Mouse (Mus musculus) embryonic facial prominence, embryonic 13.5 days (tissue): ENCODE data around the gene Gid8. TPM values are rescaled to one million over a fixed set of nuclear protein-coding genes. Genes with fewer than 3 reads are reported as not detected.

Experiments used
- ATAC-seq: fragments of 200-750 bp; cut with Nextera tagmentation; 2 replicates; pipeline ENCODE4 v1.8.0; 2017; ENCODE audit warnings: low read depth; ENCODE audit not compliant: insufficient number of reproducible peaks, insufficient read depth, low FRiP score, low TSS enrichment
- H3K27ac ChIP-seq: fragments of 300-500 bp; sonication (generic); 2 replicates; pipeline ENCODE4 v1.5.1; 2015; ENCODE audit warnings: moderate library complexity, mild to moderate bottlenecking, inconsistent platforms
- H3K27me3 ChIP-seq: fragments of 300-500 bp; sonication (generic); 2 replicates; pipeline ENCODE4 v1.6.1; 2015; ENCODE audit warnings: mild to moderate bottlenecking, inconsistent platforms
- H3K36me3 ChIP-seq: fragments of 300-500 bp; sonication (generic); 2 replicates; pipeline ENCODE4 v1.6.1; 2015; ENCODE audit warnings: mild to moderate bottlenecking, inconsistent platforms
- H3K4me1 ChIP-seq: fragments of 300-500 bp; sonication (generic); 2 replicates; pipeline ENCODE4 v1.6.1; 2015; ENCODE audit warnings: inconsistent platforms
- H3K4me2 ChIP-seq: fragments of 300-500 bp; sonication (generic); 2 replicates; pipeline ENCODE4 v1.6.1; 2015; ENCODE audit warnings: moderate library complexity, mild to moderate bottlenecking, inconsistent platforms
- H3K4me3 ChIP-seq: fragments of 300-500 bp; sonication (generic); 2 replicates; pipeline ENCODE4 v1.5.1; 2015; ENCODE audit warnings: mild to moderate bottlenecking, inconsistent platforms
- H3K9ac ChIP-seq: fragments of 300-500 bp; sonication (generic); 2 replicates; pipeline ENCODE4 v1.6.1; 2015; ENCODE audit warnings: mild to moderate bottlenecking, inconsistent platforms
- H3K9me3 ChIP-seq: fragments of 300-500 bp; sonication (generic); 2 replicates; pipeline ENCODE4 v1.6.1; 2016; ENCODE audit warnings: inconsistent platforms
- WGBS: fragments of 180-500 bp; shearing (Covaris S2); methylation state at CpG from one replicate; pipeline ENCODE4 v1.1.7; 2015; ENCODE audit warnings: mixed read lengths; 5-methylcytosine and 5-hydroxymethylcytosine counted together
- polyA plus RNA-seq: library from polyadenylated mRNA; unstranded; fragments of >200 nt; fragmentation: Nextera tagmentation; extraction: Ambion mirVana; gene quantifications from 2 replicates; pipeline ENCODE4 v1.2.1, GENCODE M21; 2015

Gene Gid8
- polyA plus RNA-seq, 1 experiment from 2014 or later, result 66.5 TPM

GRCm38 (mm10) chr2:180735232-180735631 is 25.3 kb downstream of the Gid8 start:
- ATAC-seq, result no peak
- Histone ChIP-seq H3K27me3 (no peaks in the 10 kb centered on the region), H3K4me2 (no peak overlapping the region), H3K4me3 (no peak overlapping the region), H3K36me3 (no peaks in the 10 kb centered on the region), H3K9ac (no peak overlapping the region), H3K27ac (no peak overlapping the region), H3K4me1 (no peaks in the 10 kb centered on the region), H3K9me3 (no peaks in the 10 kb centered on the region)
- 76% methylated on average over 7 of the region's 7 CpGs for WGBS

GRCm38 (mm10) chr2:180737984-180738383 is 28.1 kb downstream of the Gid8 start:
- WGBS, result 77% methylated on average over 2 of the region's 2 CpGs
- Histone ChIP-seq H3K9ac (no peak overlapping the region), H3K4me1 (no peaks in the 10 kb centered on the region), H3K27me3 (no peaks in the 10 kb centered on the region), H3K27ac (no peak overlapping the region), H3K4me3 (no peak overlapping the region), H3K9me3 (no peaks in the 10 kb centered on the region), H3K4me2 (no peak overlapping the region), H3K36me3 (no peaks in the 10 kb centered on the region)
- ATAC-seq, result no peak

GRCm38 (mm10) chr2:180740349-180740748 is 30.4 kb downstream of the Gid8 start:
- H3K36me3 ChIP-seq, result no peaks in the 10 kb centered on the region
- 17% methylated on average over 3 of the region's 3 CpGs for WGBS
- no peak for ATAC-seq
- H3K4me2 ChIP-seq, result no peak overlapping the region
- H3K9me3 ChIP-seq, result no peaks in the 10 kb centered on the region
- H3K27ac ChIP-seq, result no peak overlapping the region
- no peaks in the 10 kb centered on the region for H3K27me3 ChIP-seq
- H3K9ac ChIP-seq, result no peak overlapping the region
- no peaks in the 10 kb centered on the region for H3K4me1 ChIP-seq
- no peak overlapping the region for H3K4me3 ChIP-seq

- H3K36me3 ChIP-seq, result no peaks in the 10 kb centered on the region
- no peaks in the 10 kb centered on the region for H3K4me1 ChIP-seq
- no peak overlapping the region for H3K4me3 ChIP-seq
- no peak overlapping the region for H3K9ac ChIP-seq
- no peaks in the 10 kb centered on the region for H3K27me3 ChIP-seq
- H3K4me2 ChIP-seq, result no peak overlapping the region
- no peak overlapping the region for H3K27ac ChIP-seq
- H3K9me3 ChIP-seq, result no peaks in the 10 kb centered on the region
- 71% methylated on average over 7 of the region's 7 CpGs for WGBS
- no peak for ATAC-seq
Measured at GRCm38 (mm10) chr2:180741421-180741820, 31.5 kb downstream of the Gid8 start.

- no peak for ATAC-seq
Measured at GRCm38 (mm10) chr2:180742820-180743219, 32.9 kb downstream of the Gid8 start.

GRCm38 (mm10) chr2:180743321-180743720 is 33.4 kb downstream of the Gid8 start:
- H3K9ac ChIP-seq, result no peak overlapping the region
- H3K27me3 ChIP-seq, result no peaks in the 10 kb centered on the region
- H3K36me3 ChIP-seq, result no peaks in the 10 kb centered on the region
- no peaks in the 10 kb centered on the region for H3K9me3 ChIP-seq
- no peak overlapping the region for H3K27ac ChIP-seq
- no peak overlapping the region for H3K4me2 ChIP-seq
- WGBS, result 87% methylated on average over 2 of the region's 2 CpGs
- H3K4me3 ChIP-seq, result no peak overlapping the region
- ATAC-seq, result no peak
- no peaks in the 10 kb centered on the region for H3K4me1 ChIP-seq

More at GRCm38 (mm10) chr2:180742820-180743219, 32.9 kb downstream of the Gid8 start:
- Histone ChIP-seq H3K4me2 (no peak overlapping the region), H3K27ac (no peak overlapping the region), H3K9ac (no peak overlapping the region), H3K4me1 (no peaks in the 10 kb centered on the region), H3K9me3 (no peaks in the 10 kb centered on the region), H3K4me3 (no peak overlapping the region), H3K36me3 (no peaks in the 10 kb centered on the region), H3K27me3 (no peaks in the 10 kb centered on the region)
- 83% methylated on average over 6 of the region's 6 CpGs for WGBS

- WGBS, result 38% methylated on average over 17 of the region's 17 CpGs
- H3K4me2 ChIP-seq, result no peak overlapping the region
- ATAC-seq, result 0 out of 2 replicates have a peak, but pooled peaks have one; percentile 28
Measured at GRCm38 (mm10) chr2:180745248-180745927, 35.5 kb downstream of the Gid8 start.

GRCm38 (mm10) chr2:180746569-180747192 is 36.8 kb downstream of the Gid8 start:
- Histone ChIP-seq H3K4me1 (no peaks in the 10 kb centered on the region), H3K27me3 (0 out of 2 replicates have a peak, but pooled peaks cover 8% of the 10 kb centered on the region), H3K9me3 (no peaks in the 10 kb centered on the region), H3K4me3 (no peak overlapping the region), H3K27ac (no peak overlapping the region), H3K36me3 (no peaks in the 10 kb centered on the region), H3K4me2 (no peak overlapping the region), H3K9ac (no peak overlapping the region)
- WGBS, result 12% methylated on average over 5 of the region's 5 CpGs
- ATAC-seq, result no peak

More at GRCm38 (mm10) chr2:180745248-180745927, 35.5 kb downstream of the Gid8 start:
- Histone ChIP-seq H3K9me3 (no peaks in the 10 kb centered on the region), H3K9ac (no peak overlapping the region), H3K27ac (no peak overlapping the region), H3K4me1 (no peaks in the 10 kb centered on the region), H3K4me3 (no peak overlapping the region), H3K36me3 (no peaks in the 10 kb centered on the region), H3K27me3 (0 out of 2 replicates have a peak, but pooled peaks cover 8% of the 10 kb centered on the region)

- H3K4me2 ChIP-seq, result no peak overlapping the region
- WGBS, result 15% methylated on average over 5 of the region's 5 CpGs
- no peak overlapping the region for H3K9ac ChIP-seq
- H3K4me1 ChIP-seq, result no peaks in the 10 kb centered on the region
- no peak overlapping the region for H3K27ac ChIP-seq
- H3K9me3 ChIP-seq, result no peaks in the 10 kb centered on the region
- no peak for ATAC-seq
- H3K27me3 ChIP-seq, result 0 out of 2 replicates have a peak, but pooled peaks cover 8% of the 10 kb centered on the region
- H3K4me3 ChIP-seq, result no peak overlapping the region
- H3K36me3 ChIP-seq, result no peaks in the 10 kb centered on the region
Measured at GRCm38 (mm10) chr2:180748904-180749303, 39.0 kb downstream of the Gid8 start.

GRCm38 (mm10) chr2:180754976-180755688 is 45.2 kb downstream of the Gid8 start:
- Histone ChIP-seq H3K27me3 (no peaks in the 10 kb centered on the region), H3K4me2 (no peak overlapping the region), H3K36me3 (no peaks in the 10 kb centered on the region), H3K9ac (no peak overlapping the region), H3K4me3 (no peak overlapping the region), H3K27ac (no peak overlapping the region), H3K4me1 (no peaks in the 10 kb centered on the region), H3K9me3 (no peaks in the 10 kb centered on the region)
- WGBS, result 68% methylated on average over 5 of the region's 5 CpGs
- ATAC-seq, result no peak

GRCm38 (mm10) chr2:180755896-180756295 is 46.0 kb downstream of the Gid8 start:
- Histone ChIP-seq H3K4me3 (no peak overlapping the region), H3K36me3 (no peaks in the 10 kb centered on the region), H3K4me2 (no peak overlapping the region), H3K4me1 (no peaks in the 10 kb centered on the region), H3K27ac (no peak overlapping the region), H3K9me3 (no peaks in the 10 kb centered on the region), H3K9ac (no peak overlapping the region), H3K27me3 (no peaks in the 10 kb centered on the region)
- 4% methylated on average over 8 of the region's 8 CpGs for WGBS
- ATAC-seq, result no peak
